Comparison of ENCODE assay signal across 9 mouse cellular contexts in genomic region chr14:22218183-22218582, GRCm38 (mm10).
"Had no signal": no experiment of that assay in that cellular context is flagged by ENCODE, and none has a peak within 500 bp of the region (broad histone marks: within the 10 kb centered on the region; RNA-seq: fewer than 3 reads in every experiment).

No protein-coding gene starts in this region.

- ATAC-seq: intestine, postnatal 0 days; midbrain, embryonic 13.5 days had no signal

- DNase-seq: kidney, adult 8-10 months; kidney, postnatal 25 days; left cerebral cortex, postnatal 4 days; lung, embryonic 14.5 days; right cerebral cortex, postnatal 14 days; thymus, adult 2 months; thymus, postnatal 36 days had no signal
